Mouse (Mus musculus) telencephalon, adult 2 months (tissue): ENCODE measurements at regions not wholly inside any gene's neighbourhood (a gene's known extent, or its start where the extent isn't known, plus 50 kb on each side); places are given as distances from the start of the nearest gene placed in this dataset.

ENCODE experiments used
- DNase-seq: peaks from one replicate; pipeline ENCODE4 v3.0.0-alpha.2; 2011; ENCODE audit warnings: low read depth, low spot score

DNA sequence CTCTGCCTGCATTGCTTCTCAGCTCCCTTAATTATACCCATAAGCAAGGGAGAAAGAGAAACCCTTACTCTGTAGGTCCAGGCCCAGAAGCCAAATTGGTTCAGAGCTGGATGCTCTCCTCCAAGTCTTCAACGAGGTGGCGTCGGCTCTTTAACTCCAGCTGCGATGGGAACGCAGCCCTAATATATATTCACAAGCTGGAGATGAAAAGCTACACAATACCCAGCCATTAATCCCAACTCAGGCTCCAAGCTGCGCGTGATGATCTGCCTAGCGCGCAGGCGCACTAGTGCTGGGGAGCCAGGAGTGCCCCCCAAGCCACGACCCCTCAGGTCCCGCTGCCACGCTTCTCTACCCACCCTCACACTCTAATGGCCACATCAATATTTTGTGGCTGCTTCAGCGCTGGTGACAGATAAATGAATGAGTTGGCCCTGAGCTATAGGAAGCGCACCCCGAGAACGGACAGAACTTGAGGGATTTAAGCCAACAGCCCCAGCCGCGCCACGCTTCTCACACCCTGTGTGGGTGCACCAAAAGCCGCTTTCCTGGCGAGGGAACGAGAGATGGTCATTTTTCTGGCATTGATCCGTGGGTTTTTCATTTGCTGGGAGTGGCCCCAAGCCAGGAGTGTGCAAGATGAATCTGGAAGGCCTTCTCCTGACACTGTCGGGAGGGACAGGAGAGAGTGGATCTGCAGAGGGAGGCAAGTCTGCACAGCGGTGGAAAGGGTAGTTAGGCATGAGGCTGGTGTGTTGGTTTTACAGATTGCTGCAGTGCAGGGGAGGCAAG is 210.9 kb upstream of the Sdk2 start:
- no peak for DNase-seq

DNA sequence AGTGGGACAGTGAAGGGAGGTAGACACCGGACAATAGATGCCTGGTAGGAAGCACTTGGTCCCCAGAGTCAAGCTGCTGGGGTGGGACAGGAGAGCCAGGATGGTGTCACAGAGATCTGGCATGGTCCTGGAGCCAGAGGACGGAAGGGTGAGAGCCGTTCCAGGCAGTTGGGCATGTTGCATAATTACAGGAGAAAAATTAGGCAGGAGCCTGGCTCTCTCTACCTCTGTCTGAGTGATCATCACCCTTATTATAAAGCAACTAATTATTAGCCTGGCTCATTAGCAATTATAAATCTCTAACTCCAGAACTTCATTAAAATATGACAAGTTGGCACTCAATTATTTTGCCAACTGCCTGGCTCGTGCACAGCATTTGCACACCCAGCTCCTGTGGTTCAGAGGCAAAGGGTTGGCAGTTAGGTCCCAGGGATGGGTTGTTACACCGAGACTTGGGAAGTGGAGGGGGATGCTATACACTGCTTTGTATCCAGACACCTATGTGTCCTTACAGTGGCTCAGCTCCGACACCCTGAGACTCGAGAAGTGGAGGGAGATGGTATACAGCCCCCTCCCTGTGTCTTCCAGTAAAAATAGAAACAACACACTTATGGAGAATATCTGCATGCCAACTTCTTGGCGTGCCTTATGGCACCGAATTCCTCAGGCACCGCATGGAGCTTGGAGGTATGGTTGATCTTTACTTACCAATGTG is 203.7 kb upstream of the Sdk2 start:
- DNase-seq = no peak

DNA sequence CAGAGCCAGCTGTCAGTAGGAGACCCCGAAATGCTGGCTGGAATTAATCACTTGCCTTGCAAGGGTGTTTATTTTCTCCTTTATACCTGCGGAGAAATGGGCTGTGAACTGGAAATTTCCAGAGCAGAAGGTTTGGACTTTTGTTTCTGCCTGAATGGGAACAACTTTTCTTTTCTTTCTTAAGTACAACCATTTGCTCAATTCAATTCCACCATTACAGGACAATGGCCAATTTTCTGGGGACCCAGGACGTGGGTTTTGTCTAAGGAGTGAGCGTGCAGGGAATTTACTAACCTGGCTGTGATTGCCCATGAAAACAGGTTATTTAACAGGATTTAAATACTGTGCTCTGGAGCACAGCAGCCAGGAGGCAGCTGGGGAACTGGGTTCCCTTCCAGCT is 195.1 kb upstream of the Sdk2 start:
- DNase-seq = no peak

DNA sequence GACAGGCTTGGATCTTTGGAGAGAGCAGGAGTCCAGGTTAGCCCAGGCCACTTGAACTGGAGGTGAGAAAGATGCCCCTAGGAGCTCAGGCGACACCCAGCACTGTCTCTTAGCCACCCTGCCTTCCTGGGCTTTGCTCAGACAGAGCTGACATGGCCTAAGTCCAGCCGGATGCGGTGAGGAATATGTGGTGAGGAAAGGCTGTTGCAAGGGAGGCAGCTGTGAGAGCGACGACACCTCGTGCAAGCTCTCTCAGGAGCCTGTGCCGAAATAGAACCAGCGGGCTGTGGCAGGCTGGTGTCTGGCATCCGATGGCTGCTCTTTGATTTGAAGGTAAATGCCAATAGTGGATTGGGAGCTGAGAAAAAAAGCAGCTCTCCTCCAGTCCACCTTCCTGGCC is 191.4 kb upstream of the Sdk2 start:
- DNase-seq = no peak

DNA sequence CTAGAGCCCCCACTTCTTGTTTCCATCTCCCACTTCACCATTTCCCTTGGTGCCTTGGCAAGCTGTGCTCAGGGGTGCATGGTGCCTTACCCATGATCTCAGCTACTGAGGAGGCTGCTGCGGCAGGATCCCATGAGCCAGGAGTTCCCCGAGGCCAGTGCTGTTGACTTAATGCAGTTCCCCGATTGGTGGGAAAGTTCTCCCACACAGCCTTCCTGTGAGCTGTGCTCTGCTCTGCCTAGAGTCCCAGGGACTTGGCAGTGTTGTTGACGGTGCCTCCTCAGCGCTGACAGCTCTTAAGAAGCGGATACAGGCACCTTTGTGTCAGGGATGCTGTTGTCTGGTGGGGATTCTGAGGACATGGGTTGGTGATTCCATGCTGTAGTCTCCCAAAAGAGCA is 190.9 kb upstream of the Sdk2 start:
- no peak for DNase-seq

DNA sequence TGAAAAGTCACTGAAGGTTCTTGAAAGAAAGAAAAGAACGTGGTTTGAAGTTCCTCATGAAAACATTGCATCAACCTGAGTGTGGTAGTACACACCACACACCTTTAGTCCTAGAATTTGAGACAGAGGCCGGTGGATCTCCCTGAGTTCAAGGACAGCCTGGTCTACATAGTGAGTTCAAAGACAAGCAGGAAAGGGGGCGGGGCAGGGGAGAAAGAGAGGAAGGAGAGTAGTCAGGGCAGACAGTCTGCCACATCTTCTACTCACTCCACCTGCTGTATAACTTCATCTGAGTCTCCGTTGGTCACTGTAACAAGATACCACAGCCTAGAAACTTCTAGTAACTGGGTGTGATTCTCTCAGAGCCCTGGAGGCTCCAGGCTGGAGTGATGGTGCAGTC is 190.2 kb upstream of the Sdk2 start:
- no peak for DNase-seq

DNA sequence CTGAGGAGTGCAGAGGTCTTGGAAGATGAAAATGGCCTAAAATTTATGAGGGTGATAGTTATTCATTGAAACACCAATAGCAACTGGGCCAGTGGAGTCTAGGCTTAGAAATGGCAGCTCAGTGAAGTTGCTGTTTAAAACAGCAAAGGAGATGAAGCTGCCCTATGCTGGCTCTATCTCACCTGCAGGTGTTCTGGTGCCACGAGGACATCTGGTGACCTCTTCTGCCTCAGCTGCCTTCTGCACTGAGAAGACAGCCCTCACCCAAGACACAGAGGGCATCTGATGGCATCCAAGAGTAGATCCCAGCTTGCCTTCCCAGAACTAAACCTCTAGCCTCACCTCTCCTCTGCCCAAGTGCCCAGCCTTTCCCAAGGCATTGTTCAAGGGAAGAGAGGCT is 187.5 kb upstream of the Sdk2 start:
- no peak for DNase-seq

DNA sequence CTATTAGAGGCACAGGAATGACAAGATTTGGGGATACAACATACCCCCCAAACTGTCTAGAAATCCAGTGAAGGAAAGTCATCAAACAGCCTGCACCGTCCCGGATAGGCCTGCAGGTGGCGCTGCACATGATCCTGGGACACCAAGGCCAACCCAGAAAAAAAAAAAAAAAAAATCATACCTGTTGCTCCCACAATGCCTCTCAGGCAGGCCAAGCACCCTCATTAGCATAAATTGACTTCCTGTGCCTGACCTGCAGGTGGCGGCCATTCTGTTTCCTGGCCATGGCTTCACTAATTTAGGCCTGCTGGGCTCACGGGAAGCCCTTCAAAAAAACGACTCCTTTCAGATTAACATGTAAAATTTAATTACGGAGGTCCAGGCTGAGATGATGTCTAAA is 184.8 kb upstream of the Sdk2 start:
- no peak for DNase-seq

DNA sequence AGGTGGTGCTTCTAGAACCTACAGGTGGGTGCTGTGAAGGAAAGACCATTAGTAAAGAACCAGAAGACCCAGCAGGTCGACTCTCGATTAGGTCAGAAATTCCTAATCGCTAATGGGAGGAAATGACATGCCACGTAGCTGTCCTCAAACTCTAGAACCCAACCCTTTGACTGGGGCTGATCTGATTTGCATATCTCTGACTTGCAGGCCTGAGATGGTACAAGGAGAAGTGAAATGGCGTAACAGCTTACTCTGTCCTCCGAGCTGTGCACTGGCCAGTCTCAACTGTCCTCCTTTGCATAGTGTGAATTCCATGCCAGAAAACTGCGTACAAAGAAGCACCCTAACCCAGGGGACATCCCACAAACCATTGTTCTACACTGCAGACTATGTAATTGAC is 182.4 kb upstream of the Sdk2 start:
- no peak for DNase-seq

DNA sequence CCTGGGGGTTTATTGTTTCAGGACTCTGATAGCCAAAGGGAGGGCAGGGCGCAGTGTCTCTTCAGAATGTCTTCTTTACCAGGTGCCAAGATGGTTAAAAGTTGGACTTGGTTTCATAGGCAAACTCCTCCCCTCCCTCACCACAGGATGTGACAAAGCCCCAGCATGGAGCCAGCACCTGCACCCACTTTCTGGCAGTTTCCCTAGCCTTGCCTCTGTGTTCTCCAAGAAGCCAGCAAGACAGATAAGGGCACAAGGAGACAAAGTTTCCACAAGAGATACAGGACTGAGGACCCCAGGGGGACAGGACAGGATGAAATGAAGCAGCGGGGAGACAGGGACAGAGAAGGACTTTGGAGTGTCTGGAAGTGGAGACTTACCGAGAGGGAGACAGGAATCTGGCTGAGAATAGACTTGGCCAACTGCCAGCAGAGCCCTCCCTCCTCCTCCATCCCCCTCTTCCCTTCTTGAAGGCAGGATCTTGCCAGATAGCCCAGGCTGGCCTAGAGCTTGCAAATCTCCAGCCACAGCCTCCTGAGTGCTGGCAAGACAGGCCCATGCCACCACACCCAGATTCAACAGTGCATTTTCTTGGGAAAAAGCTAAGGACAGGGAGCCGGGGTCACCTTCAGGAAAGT is 181.5 kb upstream of the Sdk2 start:
- no peak for DNase-seq

DNA sequence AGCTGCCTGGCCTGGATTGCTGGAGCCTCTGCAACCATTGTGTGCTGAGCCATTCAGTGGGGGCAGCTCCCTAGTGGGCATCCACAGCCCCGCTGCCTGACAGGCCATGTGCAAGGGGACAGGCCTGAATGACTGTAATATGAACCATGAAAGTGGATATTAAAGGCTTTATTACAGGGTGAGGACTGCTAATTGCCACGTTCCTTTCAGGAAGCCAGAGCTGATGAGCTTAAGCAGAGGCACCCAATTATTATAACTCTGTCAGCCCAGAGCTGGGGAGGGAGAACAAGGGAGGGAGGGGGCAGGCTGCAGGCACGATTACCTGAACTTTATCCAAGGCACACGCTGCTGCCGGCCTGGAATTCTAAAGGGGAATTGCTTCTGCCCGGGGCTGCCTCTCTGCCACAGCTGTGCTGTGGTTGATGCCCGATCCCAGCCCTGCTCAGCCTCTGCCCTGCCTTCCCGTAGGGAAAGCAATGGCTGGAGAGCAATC is 172.5 kb upstream of the Sdk2 start:
- no peak for DNase-seq

DNA sequence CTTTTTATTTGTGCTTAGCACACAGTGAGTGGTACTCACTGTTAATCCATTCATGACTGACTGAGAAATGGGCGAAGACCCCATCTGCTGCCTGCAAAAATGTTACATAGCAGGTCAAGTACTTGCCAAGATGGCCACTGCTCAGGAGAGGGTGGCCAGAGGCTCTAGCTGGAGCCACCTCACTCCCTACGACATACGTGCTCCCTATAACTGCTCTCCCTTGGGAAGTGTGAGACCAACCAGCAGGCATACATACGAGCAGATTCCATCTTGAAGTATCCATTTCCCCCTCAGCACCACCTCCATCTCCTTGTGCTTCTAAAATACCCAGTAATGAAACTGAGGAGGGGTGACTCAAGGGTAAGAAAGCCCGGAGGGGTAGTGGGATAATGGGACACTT is 172.0 kb upstream of the Sdk2 start:
- DNase-seq = no peak

DNA sequence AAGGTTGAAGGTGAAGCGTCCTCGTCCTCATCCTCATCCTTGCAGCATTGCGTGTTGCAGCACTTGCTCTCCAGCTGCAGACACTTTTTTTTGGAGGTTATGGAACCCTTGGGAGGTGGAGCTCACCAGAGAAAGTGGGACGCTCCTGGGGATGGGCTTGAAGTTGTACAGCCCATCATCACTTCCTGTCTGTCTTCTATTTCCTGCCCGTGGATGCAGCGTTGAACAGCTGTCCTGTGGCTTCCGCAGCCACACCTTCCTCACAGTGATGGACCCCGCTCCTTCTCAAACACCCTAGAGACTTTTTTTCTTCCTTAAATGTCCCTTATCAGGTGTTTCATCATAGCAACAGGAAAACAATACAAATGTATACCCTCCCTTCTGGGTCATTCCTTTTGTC is 171.5 kb upstream of the Sdk2 start:
- DNase-seq = no peak

DNA sequence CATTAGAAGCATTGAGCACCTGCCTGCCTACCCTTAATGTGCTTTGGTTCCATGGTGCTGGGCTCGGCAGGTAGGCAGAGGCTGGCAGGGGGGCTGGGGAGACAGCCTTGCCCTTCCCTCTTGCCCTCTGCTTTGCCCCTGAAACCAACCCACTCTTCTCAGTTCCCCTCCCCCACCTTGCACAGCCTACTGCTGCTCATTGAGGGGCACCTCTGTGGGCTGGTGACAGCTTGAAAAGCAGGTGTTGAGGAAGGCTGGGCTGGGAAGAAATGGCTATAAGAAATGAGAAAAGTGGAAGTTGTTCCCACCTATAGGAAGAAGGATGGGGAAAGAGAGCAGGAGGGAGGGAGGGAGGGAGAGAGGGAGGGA is 167.7 kb upstream of the Sdk2 start:
- DNase-seq = no peak

DNA sequence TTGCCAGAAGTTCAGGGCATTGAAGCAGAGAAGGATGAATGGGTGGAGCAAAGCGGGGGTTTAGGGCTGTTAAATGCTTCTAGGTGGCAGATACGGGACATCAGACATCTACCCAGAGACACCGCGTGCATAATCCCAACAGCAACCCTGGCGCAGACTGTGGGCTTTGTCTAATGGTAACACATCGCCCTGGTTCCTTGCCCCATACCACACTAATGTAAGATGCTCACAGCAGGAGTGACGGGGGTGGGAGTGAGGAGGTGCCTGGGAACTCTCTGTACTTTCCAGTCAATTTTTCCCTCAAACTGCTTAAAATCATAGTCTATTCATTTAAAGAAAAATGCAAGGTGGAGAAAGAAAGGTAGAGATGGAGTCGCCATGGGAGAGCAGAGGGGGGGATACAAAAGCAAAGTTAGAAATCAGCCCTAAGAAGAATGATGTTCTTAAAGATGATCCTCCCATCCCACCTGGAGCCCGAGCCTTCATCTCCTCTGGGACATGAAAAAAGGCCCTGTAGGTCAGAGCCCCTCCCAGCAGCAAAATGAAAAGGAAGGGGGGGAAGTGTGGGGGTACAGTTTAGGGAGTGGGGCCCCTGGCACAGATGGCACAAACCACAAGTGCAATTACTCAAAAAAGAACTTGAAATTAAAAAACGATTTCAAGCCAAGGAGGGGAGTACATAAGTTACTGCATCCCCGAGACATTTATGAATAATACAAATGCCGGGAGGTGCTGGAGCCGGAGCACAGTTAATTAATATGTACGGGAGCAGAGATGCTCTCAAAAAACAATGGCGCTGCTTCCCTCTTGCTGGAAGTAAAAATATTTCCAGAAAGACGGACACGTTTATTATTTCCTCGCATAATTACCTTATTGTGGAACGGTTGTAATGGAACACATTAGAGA is 167.0 kb upstream of the Sdk2 start:
- DNase-seq = no peak

DNA sequence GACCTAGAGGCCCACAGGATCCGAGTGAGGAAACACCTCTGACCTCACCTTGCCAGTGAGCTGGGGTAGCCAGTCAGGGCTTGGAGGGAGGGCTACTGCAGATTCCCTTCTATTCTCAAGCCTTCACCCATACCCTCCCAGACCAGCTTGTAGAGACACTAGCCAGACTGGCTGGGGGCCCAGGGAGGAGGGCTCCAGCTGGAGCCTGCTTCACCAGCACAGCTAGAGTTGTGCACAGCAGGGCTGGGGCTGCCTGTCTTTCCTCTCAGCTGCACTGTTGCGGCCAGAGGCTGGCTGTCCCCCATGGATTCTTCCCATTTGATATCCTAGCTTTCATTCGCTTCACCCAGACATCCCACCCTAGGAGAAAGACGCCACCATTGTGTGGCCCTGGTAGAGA is 165.0 kb upstream of the Sdk2 start:
- DNase-seq = no peak

DNA sequence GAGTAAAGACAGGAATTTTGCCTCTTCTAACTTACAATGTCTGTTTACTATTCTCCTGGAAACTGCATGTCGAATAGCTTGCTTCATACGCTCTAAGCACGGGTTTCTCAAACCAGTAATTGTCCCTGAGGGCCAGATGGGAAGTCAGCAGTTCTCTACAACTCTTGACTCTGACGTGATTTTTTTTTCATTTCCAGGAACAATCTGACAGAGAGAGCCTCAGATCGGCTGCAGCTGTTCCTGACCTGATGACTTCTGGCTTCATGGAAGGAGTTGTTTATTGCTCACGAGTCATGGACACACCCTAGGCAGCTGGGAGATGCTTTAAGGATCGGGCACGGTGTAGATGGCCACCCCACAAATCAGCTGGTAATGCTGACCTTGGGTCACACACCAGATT is 162.9 kb upstream of the Sdk2 start:
- DNase-seq = no peak

DNA sequence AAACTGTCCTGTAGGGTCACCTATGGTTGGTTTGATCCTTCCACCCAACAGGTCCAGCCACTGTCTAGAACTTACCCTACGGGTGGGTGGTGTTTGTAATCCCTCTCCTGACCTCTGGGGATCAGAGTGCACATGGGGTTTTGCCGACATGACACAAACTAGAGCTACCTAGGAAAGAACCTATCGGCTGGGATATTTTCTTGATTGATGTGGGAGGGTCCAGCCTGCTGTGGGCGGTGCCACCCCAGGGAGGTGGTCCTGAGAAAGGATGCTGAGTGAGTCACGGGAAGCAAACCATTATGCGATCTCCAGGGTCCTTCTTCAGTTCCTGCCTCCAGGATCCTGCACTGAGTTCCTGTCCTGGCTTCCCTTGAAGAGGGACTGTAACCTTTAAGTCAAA is 162.3 kb upstream of the Sdk2 start:
- DNase-seq = no peak

DNA sequence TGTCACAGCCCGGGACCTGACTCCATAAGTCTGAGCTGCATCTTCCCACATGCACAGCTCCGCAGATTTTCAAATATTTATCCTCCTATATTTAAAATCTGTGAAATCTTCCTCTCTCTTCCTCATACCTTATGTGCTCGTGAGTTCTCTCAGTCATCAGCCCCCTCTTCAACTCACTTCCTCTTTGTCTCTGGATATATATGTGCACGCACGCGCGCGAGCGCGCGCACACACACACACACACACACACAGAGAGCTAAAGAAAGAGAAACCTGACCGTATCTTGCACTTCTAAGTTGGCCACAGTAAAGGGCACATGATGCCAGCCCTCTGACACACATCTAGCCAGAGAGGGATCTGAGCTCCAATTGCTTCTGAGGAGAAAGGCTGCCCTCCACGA is 159.7 kb upstream of the Sdk2 start:
- DNase-seq = no peak

DNA sequence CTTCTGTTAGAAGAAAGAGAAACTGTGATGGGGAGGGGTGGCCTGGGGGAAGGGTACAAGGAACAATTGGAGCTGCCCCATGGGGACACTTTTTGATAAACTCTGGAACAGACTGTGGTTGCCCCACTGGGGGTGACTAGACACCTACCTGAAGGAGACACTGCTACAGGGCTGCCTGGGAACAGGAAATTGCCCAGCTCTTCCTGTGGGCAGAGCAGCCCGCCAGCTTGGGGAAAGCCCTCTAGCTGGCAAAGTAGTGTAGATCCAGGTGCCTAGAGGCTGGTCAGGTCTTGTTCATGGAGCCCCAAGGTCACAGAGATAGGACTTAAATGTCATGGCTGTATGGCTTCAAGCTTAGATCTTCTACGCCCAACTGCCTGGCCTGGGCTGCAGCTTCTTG is 157.9 kb upstream of the Sdk2 start:
- DNase-seq = no peak

DNA sequence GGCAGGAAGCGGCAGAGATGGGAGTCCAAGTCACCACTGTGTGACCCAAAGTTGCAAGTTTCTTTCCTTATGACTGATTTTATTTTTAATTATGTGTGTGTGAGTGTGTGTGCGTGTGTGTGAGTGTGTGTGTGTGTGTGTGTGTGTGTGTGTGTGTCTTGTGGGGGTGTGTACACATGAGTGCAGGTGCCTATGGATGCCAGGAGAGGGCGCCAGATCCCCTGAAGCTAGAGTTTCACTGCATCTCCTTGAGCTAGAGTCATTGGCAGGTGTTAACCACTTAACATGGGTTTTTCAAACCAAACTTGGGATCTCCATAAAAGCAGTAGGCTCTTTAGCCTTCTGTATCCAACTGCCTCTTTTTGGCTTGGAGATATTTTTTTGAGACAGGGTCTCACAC is 156.2 kb upstream of the Sdk2 start:
- no peak for DNase-seq

DNA sequence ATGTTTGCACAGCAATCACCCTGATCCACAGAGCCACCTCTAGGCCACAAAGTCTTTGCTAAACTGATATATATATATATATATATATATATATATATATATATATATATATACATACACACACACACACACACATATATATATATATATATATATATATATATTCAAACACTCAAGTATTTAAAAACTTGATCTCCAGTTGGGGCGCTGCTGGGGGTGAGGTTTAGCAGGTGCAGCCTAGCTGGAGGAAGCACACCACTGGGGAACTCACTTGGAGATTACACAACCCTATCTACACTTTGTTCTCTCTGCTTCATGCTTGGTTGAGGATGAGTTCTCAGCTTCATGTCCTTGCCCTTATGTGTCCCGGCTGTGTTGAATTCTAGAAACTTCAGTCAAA is 153.6 kb upstream of the Sdk2 start:
- no peak for DNase-seq
